Mouse (Mus musculus) brain, embryonic 14.5 days (tissue): ENCODE results near the gene Svbp.

Experiments
- CTCF ChIP-seq: fragments of 200-500 bp; IDR thresholded peaks from 2 replicates; pipeline ENCODE4 v1.5.1; 2012; ENCODE audit warnings: inconsistent platforms, mild to moderate bottlenecking, moderate library complexity, borderline replicate concordance; ENCODE audit not compliant: insufficient read depth, insufficient read length; ENCODE audit errors: extremely low read depth
- POLR2A ChIP-seq: fragments of 200-500 bp; IDR thresholded peaks from 2 replicates; pipeline ENCODE4 v1.6.1; 2012; ENCODE audit warnings: mild to moderate bottlenecking, inconsistent platforms, borderline replicate concordance; ENCODE audit not compliant: poor library complexity, insufficient read depth, insufficient read length, severe bottlenecking; ENCODE audit errors: extremely low read depth

GRCm38 (mm10) chr4:119146816-119147215, 48.3 kb upstream of the Svbp start:
- no peak for TF ChIP-seq CTCF
- no peak for TF ChIP-seq POLR2A
